Mouse (Mus musculus) G1E (cell line): ENCODE data around the gene Olfr1392.

Source experiments
- CTCF ChIP-seq: IDR thresholded peaks from 2 replicates; pipeline ENCODE4 v1.5.1; 2012; ENCODE audit warnings: low read depth, low read length, inconsistent platforms, mixed read lengths
- GATA1 ChIP-seq: IDR thresholded peaks from 2 replicates; pipeline ENCODE4 v1.6.1; 2012; ENCODE audit warnings: borderline replicate concordance, low read length, inconsistent platforms, mixed read lengths
- GATA2 ChIP-seq: IDR thresholded peaks from 2 replicates; pipeline ENCODE4 v1.6.1; 2012; ENCODE audit warnings: low read depth, low read length, inconsistent platforms, borderline replicate concordance
- POLR2AphosphoS5 ChIP-seq: IDR thresholded peaks from 2 replicates; pipeline ENCODE4 v1.6.1; 2012; ENCODE audit warnings: low read depth, low read length, inconsistent platforms; ENCODE audit not compliant: insufficient replicate concordance
- TAL1 ChIP-seq: conservative IDR thresholded peaks from 2 replicates; pipeline ENCODE4 v1.6.1; 2012; ENCODE audit warnings: low read depth, low read length, inconsistent platforms, mixed read lengths

DNA sequence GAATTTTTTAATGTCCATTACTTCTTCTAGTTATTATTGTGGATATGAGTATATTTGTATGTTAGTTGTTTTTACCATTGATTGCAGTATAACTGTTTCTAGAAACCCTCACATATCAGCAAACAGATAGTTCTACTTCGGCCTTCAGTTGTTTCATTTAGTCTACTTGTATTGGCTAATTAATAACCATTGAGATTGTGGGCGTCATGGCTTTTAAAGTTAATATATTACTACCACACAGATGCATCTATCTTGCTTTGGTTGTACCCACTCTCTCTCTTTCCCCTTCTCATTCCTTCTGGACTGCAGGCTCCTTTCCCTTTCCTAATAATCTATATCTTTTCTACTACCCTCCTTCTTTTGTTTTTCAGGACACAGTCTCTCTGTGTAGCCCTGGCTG, 25.8 kb upstream of the Olfr1392 start:
- TF ChIP-seq CTCF (no peak), GATA2 (no peak), GATA1 (no peak), POLR2AphosphoS5 (no peak), TAL1 (no peak)
